Mouse (Mus musculus): Measurements from ENCODE around the gene D430042O09Rik. TPM values are rescaled to one million over a fixed set of nuclear protein-coding genes. Genes with fewer than 3 reads are reported as not detected.

Gene D430042O09Rik
- polyA plus RNA-seq, 1 experiment from 2014 or later = 5.3 TPM

DNA sequence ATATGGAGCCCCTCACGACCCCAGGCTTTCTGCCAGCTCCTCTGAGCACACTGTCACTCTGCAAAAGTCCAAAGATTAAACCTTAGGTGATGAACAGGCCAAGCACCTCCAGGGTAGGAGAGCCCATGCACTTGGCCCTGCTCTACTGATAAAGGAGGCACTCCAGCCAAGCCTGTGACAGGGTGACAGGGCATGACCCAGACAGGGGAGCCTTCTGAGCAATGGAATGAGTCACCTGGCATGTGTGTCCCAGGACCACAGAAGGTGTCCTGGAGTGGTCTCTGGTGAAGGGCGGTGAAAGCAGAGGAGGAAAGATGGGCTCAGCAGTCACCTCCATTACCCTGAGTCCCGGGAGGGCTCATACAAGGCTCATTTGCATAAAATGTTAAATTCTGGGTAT is 151.9 kb downstream of the D430042O09Rik start:
- H3K27ac ChIP-seq (ENCODE audit: low read depth, low read length) = no peak overlapping the region
- DNase-seq (ENCODE audit: low spot score) (no peak), ATAC-seq (no peak)
- WGBS = 86% methylated on average over 3 of the region's 3 CpGs
- H3K9me3 ChIP-seq (replicated peaks; ENCODE audit: control insufficient read depth, low read length) = no peaks in the 10 kb centered on the region
- H3K9ac ChIP-seq (ENCODE audit: low read length) = no peak overlapping the region
- H3K4me1 ChIP-seq (ENCODE audit: control insufficient read depth, insufficient read depth, low read length) = no peaks in the 10 kb centered on the region
- no peak overlapping the region for H3K4me3 ChIP-seq (ENCODE audit: low read depth, low read length)
- no peak overlapping the region for H3K4me2 ChIP-seq (ENCODE audit: low read length)
- H3K36me3 ChIP-seq (ENCODE audit: control insufficient read depth, insufficient read depth, low read length) = 0 out of 2 replicates have a peak, but pooled peaks cover 5% of the 10 kb centered on the region
- no peaks in the 10 kb centered on the region for H3K27me3 ChIP-seq (replicated peaks; ENCODE audit: control insufficient read depth, insufficient read depth, low read length)

GRCm38 (mm10) chr7:125860421-125860820 is 152.7 kb downstream of the D430042O09Rik start:
- Histone ChIP-seq H3K9me3 (replicated peaks; ENCODE audit: control insufficient read depth, low read length) (no peaks in the 10 kb centered on the region), H3K4me3 (ENCODE audit: low read depth, low read length) (no peak overlapping the region), H3K27me3 (replicated peaks; ENCODE audit: control insufficient read depth, insufficient read depth, low read length) (no peaks in the 10 kb centered on the region), H3K4me2 (ENCODE audit: low read length) (no peak overlapping the region), H3K36me3 (ENCODE audit: control insufficient read depth, insufficient read depth, low read length) (0 out of 2 replicates have a peak, but pooled peaks cover 11% of the 10 kb centered on the region), H3K4me1 (ENCODE audit: control insufficient read depth, insufficient read depth, low read length) (no peaks in the 10 kb centered on the region), H3K9ac (ENCODE audit: low read length) (no peak overlapping the region), H3K27ac (ENCODE audit: low read depth, low read length) (no peak overlapping the region)
- ATAC-seq = no peak
- WGBS = 91% methylated on average over 9 of the region's 9 CpGs
- DNase-seq (ENCODE audit: low spot score) = no peak

- Histone ChIP-seq H3K27me3 (replicated peaks; ENCODE audit: control insufficient read depth, insufficient read depth, low read length) (no peaks in the 10 kb centered on the region), H3K4me3 (ENCODE audit: low read depth, low read length) (no peak overlapping the region), H3K4me1 (ENCODE audit: control insufficient read depth, insufficient read depth, low read length) (no peaks in the 10 kb centered on the region), H3K9ac (ENCODE audit: low read length) (no peak overlapping the region), H3K36me3 (ENCODE audit: control insufficient read depth, insufficient read depth, low read length) (0 out of 2 replicates have a peak, but pooled peaks cover 18% of the 10 kb centered on the region), H3K9me3 (replicated peaks; ENCODE audit: control insufficient read depth, low read length) (no peaks in the 10 kb centered on the region), H3K4me2 (ENCODE audit: low read length) (no peak overlapping the region), H3K27ac (ENCODE audit: low read depth, low read length) (no peak overlapping the region)
- no peak for ATAC-seq
- 93% methylated on average over 1 of the region's 1 CpGs for WGBS
- no peak for DNase-seq (ENCODE audit: low spot score)
These were observed 156.3 kb downstream of the D430042O09Rik start for GRCm38 (mm10) chr7:125864026-125864425.

DNA sequence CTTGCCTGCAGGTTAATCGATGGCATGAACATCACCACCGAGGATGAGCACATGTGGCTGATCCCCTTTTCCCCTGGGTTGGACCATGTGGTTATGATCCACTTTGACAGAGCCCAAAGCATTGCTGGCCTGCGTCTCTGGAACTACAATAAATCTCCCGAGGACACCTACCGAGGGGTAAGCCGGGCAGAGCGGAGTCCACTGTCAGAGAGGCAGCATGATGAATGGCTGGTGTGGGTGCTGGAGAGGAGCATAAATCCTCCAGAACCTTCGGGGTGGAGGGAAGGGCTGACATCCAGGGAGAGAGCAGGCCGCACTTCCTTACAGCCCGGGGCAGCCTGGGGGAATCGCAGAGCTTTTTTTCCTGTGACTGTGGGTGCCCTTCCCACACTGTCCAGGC is 157.5 kb downstream of the D430042O09Rik start:
- 77% methylated on average over 11 of the region's 11 CpGs for WGBS
- Histone ChIP-seq H3K4me3 (ENCODE audit: low read depth, low read length) (no peak overlapping the region), H3K4me1 (ENCODE audit: control insufficient read depth, insufficient read depth, low read length) (no peaks in the 10 kb centered on the region), H3K27me3 (replicated peaks; ENCODE audit: control insufficient read depth, insufficient read depth, low read length) (no peaks in the 10 kb centered on the region), H3K9me3 (replicated peaks; ENCODE audit: control insufficient read depth, low read length) (no peaks in the 10 kb centered on the region), H3K27ac (ENCODE audit: low read depth, low read length) (no peak overlapping the region), H3K9ac (ENCODE audit: low read length) (no peak overlapping the region), H3K4me2 (ENCODE audit: low read length) (no peak overlapping the region), H3K36me3 (ENCODE audit: control insufficient read depth, insufficient read depth, low read length) (0 out of 2 replicates have a peak, but pooled peaks cover 18% of the 10 kb centered on the region)
- ATAC-seq (no peak), DNase-seq (ENCODE audit: low spot score) (no peak)

GRCm38 (mm10) chr7:125868570-125868969 is 160.9 kb downstream of the D430042O09Rik start:
- Histone ChIP-seq H3K9ac (ENCODE audit: low read length) (no peak overlapping the region), H3K36me3 (ENCODE audit: control insufficient read depth, insufficient read depth, low read length) (0 out of 2 replicates have a peak, but pooled peaks cover 15% of the 10 kb centered on the region), H3K27ac (ENCODE audit: low read depth, low read length) (no peak overlapping the region), H3K4me1 (ENCODE audit: control insufficient read depth, insufficient read depth, low read length) (peaks cover 12% of the 10 kb centered on the region), H3K4me3 (ENCODE audit: low read depth, low read length) (no peak overlapping the region), H3K27me3 (replicated peaks; ENCODE audit: control insufficient read depth, insufficient read depth, low read length) (no peaks in the 10 kb centered on the region), H3K4me2 (ENCODE audit: low read length) (no peak overlapping the region), H3K9me3 (replicated peaks; ENCODE audit: control insufficient read depth, low read length) (no peaks in the 10 kb centered on the region)
- no peak for DNase-seq (ENCODE audit: low spot score)
- no peak for ATAC-seq
- WGBS = 80% methylated on average over 3 of the region's 3 CpGs

GRCm38 (mm10) chr7:125871404-125872201 is 163.9 kb downstream of the D430042O09Rik start:
- H3K36me3 ChIP-seq (ENCODE audit: control insufficient read depth, insufficient read depth, low read length) = no peaks in the 10 kb centered on the region
- H3K9me3 ChIP-seq (replicated peaks; ENCODE audit: control insufficient read depth, low read length) = no peaks in the 10 kb centered on the region
- H3K27ac ChIP-seq (ENCODE audit: low read depth, low read length) = peak overlapping the region; percentile 65
- H3K4me3 ChIP-seq (ENCODE audit: low read depth, low read length) = no peak overlapping the region
- 0 out of 2 replicates have a peak overlapping the region, but pooled peaks have one; percentile 13 for H3K9ac ChIP-seq (ENCODE audit: low read length)
- peak; percentile 78 for DNase-seq (ENCODE audit: low spot score)
- H3K4me1 ChIP-seq (ENCODE audit: control insufficient read depth, insufficient read depth, low read length) = peaks cover 12% of the 10 kb centered on the region
- 12% methylated on average over 12 of the region's 12 CpGs for WGBS
- H3K4me2 ChIP-seq (ENCODE audit: low read length) = no peak overlapping the region
- no peaks in the 10 kb centered on the region for H3K27me3 ChIP-seq (replicated peaks; ENCODE audit: control insufficient read depth, insufficient read depth, low read length)
- ATAC-seq = peak; percentile 90

DNA sequence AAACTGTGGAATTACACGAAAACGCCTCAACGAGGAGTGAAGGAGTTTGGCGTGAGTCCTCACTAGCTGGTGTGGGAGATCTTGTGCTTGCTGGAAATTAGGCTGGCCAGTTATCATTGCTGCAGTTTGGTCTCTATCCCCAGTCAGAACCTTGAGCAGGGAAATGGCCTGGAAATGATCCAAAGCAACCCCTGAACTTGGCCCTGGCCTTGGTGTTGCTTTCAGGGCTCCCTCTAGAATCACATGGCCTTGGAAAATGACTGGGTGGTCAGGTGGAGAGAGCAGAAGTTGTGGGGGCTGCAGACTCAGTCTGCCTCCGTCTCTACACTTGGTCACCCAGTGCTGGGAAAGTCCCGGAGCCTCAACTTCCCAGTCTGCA is 164.5 kb downstream of the D430042O09Rik start:
- H3K4me3 ChIP-seq (ENCODE audit: low read depth, low read length) = no peak overlapping the region
- 42% methylated on average over 6 of the region's 6 CpGs for WGBS
- peak overlapping the region; percentile 65; the same call in 1 of the 2 replicates for H3K27ac ChIP-seq (ENCODE audit: low read depth, low read length)
- H3K4me2 ChIP-seq (ENCODE audit: low read length) = no peak overlapping the region
- H3K4me1 ChIP-seq (ENCODE audit: control insufficient read depth, insufficient read depth, low read length) = peaks cover 12% of the 10 kb centered on the region
- no peaks in the 10 kb centered on the region for H3K36me3 ChIP-seq (ENCODE audit: control insufficient read depth, insufficient read depth, low read length)
- no peaks in the 10 kb centered on the region for H3K9me3 ChIP-seq (replicated peaks; ENCODE audit: control insufficient read depth, low read length)
- no peak for DNase-seq (ENCODE audit: low spot score)
- H3K27me3 ChIP-seq (replicated peaks; ENCODE audit: control insufficient read depth, insufficient read depth, low read length) = no peaks in the 10 kb centered on the region
- no peak overlapping the region for H3K9ac ChIP-seq (ENCODE audit: low read length)
- ATAC-seq = no peak

DNA sequence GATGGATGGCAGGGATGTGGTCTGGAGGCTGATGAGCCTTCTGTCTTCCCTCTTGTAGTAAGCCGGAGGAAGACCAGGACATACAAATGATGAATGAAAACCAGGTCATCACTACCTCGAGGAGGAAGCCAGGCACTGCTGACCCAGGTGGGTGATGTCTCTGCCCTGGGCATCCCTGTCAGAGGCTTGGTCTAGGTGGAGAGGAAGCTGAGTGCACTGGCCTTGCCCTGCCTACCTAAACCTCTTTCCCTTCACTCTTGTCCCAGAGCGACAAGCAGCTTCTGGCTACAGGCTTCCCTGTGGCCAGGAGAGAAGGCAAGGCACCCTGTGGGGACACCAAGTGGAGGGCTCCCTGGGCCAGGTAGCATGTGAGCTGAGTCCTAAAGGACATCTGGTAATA is 165.2 kb downstream of the D430042O09Rik start:
- no peaks in the 10 kb centered on the region for H3K9me3 ChIP-seq (replicated peaks; ENCODE audit: control insufficient read depth, low read length)
- ATAC-seq (no peak), DNase-seq (ENCODE audit: low spot score) (no peak)
- H3K4me2 ChIP-seq (ENCODE audit: low read length) = no peak overlapping the region
- H3K4me3 ChIP-seq (ENCODE audit: low read depth, low read length) = no peak overlapping the region
- peaks cover 12% of the 10 kb centered on the region for H3K4me1 ChIP-seq (ENCODE audit: control insufficient read depth, insufficient read depth, low read length)
- 94% methylated on average over 3 of the region's 3 CpGs for WGBS
- no peak overlapping the region for H3K27ac ChIP-seq (ENCODE audit: low read depth, low read length)
- no peaks in the 10 kb centered on the region for H3K36me3 ChIP-seq (ENCODE audit: control insufficient read depth, insufficient read depth, low read length)
- no peaks in the 10 kb centered on the region for H3K27me3 ChIP-seq (replicated peaks; ENCODE audit: control insufficient read depth, insufficient read depth, low read length)
- H3K9ac ChIP-seq (ENCODE audit: low read length) = no peak overlapping the region

DNA sequence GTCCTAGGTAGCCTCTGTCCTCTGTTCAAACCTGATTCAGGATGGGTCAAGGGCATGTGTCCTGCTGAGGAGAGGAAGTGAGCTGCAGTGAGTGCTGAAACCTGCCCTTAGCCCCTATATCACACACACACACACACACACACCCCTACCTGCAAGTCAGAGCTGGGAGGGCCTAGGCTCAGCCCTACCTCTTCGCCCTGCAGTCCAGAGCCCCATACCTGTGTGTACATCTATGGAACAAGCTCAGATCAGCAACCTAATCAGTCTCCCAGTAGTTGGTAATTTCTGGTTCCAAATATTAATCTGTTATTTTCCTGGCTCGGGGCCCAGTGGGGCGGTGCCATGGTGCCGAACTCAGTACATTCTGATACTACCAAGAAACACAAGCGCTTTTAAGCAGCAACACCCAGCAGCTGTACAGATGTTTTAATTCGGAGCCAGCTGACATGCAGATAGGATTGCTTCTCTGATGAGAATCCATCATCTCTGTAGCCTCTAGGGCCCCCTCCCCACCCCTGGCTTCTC is 166.3 kb downstream of the D430042O09Rik start:
- Histone ChIP-seq H3K27me3 (replicated peaks; ENCODE audit: control insufficient read depth, insufficient read depth, low read length) (no peaks in the 10 kb centered on the region), H3K27ac (ENCODE audit: low read depth, low read length) (no peak overlapping the region), H3K9me3 (replicated peaks; ENCODE audit: control insufficient read depth, low read length) (no peaks in the 10 kb centered on the region), H3K4me1 (ENCODE audit: control insufficient read depth, insufficient read depth, low read length) (peaks cover 12% of the 10 kb centered on the region), H3K4me3 (ENCODE audit: low read depth, low read length) (no peak overlapping the region), H3K4me2 (ENCODE audit: low read length) (no peak overlapping the region), H3K9ac (ENCODE audit: low read length) (no peak overlapping the region), H3K36me3 (ENCODE audit: control insufficient read depth, insufficient read depth, low read length) (no peaks in the 10 kb centered on the region)
- DNase-seq (ENCODE audit: low spot score) (no peak), ATAC-seq (no peak)
- 83% methylated on average over 6 of the region's 6 CpGs for WGBS

Data from forebrain, embryonic 14.5 days (tissue).